Mouse (Mus musculus) urinary bladder, adult 18-20 months (tissue): Measurements from ENCODE around the gene Spsb2.

Experiments
- DNase-seq, 2 experiments: peaks; one replicate each; pipeline ENCODE4 v3.0.0; 2022; ENCODE audit warnings: low spot score in 2 of 2, mixed read lengths in 2 of 2

Spsb2 gene

GRCm38 (mm10) chr6:124808358-124809012, at the start of gene Spsb2:
Spsb2 (plus strand) TSS chr6:124808661.
- peak; percentile 72 to 76 for DNase-seq

DNA sequence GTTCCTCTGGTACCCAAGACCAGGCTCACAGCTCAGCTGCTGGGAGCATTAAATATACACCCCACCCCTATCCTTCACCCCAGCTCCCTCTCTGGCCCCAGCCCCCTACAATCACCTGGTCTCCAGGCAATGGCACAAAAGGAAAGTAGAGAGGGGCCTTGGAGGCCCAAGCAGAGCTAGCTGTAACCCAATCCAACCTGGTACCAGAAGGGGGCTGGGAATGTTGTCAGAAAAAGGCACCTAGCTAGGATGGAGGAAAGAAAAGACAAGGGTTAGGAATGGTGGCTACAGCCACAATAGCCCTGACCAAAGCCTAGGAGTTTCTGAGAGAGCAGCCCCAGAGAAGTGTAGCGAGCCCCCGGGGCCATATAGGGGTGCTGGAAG, 49.6 kb upstream of the Spsb2 start:
- no peak for DNase-seq

- DNase-seq, result peak; percentile 74 to 76
These were observed 49.2 kb upstream of the Spsb2 start for GRCm38 (mm10) chr6:124759259-124759658.

GRCm38 (mm10) chr6:124765951-124766350, 42.5 kb upstream of the Spsb2 start:
- DNase-seq, result no peak

- DNase-seq, result no peak
These were observed 40.9 kb upstream of the Spsb2 start for GRCm38 (mm10) chr6:124767536-124767919.

DNA sequence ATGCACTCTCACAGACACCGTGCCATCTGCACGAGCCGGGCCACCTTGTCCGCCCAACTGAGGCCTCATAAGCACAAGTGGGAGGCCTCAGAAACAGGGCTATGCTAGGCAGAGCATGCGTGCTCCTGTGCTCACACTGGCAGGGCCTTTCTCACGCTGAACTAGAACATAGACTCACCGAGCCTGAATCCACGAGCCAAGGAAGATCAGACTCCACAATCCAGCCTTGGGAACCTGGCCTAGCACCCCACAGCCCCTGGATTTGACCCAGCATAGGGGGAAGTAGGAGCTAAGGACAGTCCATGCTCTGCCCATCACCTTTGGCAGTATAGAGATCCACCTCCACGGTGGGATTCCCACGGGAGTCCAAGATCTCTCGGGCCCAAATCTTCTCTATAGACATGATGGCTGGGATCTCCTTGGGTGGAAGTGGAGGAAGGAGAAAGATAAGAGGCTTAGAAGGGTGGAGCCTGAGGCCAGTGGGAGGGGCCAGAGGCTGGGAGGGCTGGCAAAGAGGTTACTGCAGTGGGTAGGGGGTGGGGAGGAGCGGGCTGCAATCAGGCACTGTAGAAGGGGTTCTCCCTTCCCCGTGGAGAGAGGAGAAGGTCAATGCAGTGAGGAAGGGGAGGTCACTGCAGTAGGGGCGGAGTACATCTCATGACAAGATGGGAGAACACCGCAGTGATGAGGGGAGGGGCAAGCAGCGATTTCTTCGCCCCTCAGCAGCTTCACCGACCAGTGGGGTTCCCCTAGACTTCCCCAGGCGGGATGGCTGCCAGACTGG, 40.3 kb upstream of the Spsb2 start:
- no peak for DNase-seq

GRCm38 (mm10) chr6:124768704-124769044, 39.8 kb upstream of the Spsb2 start:
- DNase-seq, result no peak

GRCm38 (mm10) chr6:124769101-124769765, 39.2 kb upstream of the Spsb2 start, which contains the start of gene Eno2:
Eno2 (minus strand) TSS chr6:124769673.
- no peak for DNase-seq

GRCm38 (mm10) chr6:124770013-124770412, 38.4 kb upstream of the Spsb2 start:
- no peak for DNase-seq

DNA sequence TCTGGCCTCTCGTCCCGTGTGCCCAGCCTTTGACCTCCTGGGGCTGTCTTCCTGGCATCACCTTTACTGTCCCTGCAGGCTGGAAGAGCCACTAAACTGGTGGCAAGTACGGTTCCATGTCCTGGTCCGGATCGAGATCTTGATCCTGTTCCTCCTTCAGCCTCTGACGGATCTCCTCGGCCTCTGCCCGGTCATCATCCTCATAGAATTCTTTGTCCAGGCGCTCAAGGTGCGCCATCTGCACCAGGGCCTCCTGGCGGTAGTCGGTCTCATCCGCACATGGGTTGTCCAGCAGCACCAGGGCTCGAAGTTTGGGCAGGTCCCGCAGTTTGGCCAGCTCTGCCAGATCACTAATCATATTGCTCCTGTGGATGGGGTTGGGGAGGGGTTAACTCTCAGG, 38.0 kb upstream of the Spsb2 start:
- DNase-seq, result no peak

- no peak for DNase-seq
These were observed 29.1 kb upstream of the Spsb2 start, which contains the start of gene Lrrc23 for GRCm38 (mm10) chr6:124779222-124779983. Lrrc23 (minus strand) TSS chr6:124779727.

- DNase-seq, result no peak
These were observed 28.5 kb upstream of the Spsb2 start for GRCm38 (mm10) chr6:124779984-124780416.

DNA sequence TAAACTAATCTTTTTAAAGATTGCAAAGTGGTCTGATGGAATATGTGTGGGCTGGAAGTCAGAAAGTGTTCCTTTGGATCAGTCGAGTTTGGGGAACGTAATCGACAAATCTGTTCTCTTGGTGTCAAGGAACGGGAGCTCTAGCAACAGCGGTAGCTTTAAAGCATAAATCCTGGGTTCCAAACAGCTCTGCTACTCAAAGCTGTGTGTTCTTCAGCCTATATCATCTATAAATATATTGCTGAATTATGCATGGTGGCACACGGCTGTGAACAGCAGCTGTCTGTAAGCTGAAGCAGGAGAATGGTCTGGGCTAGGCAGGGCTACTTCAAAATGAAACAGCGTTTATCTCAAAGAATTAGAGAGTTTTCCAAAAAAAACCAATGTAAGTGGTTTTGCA, 27.5 kb upstream of the Spsb2 start:
- DNase-seq, result no peak

- DNase-seq, result no peak
These were observed 26.0 kb upstream of the Spsb2 start for GRCm38 (mm10) chr6:124782436-124782835.

DNA sequence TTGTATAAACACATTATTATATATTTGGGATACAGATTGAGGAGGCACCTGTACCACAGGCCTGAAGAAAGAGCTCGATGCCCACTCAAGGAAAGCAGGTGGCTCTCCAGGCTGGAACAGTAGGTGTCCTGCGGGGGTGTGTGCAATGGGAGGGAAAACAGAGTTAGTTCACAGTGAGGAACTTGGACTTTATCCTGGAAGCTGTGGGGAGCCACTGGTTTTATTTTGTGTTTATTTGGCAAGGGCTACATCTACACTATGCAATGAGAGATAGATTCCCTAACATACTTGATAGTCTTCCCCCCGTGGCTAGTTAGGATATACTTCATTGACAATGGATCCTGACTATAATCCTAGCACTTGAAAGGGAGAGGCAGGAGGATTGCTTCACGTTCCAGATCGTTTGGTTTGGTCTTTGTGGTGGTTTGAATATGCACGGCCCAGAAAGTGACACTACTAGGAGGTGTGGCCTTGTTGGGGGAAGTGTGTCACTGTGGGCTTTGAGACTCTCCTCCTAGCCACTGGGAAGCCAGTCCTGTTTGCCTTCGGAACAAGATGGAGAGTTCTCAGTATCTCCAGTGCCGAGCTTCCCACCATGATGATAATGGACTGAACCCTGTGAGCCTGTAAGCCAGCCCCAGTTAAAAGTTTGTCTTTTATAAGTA, 21.6 kb upstream of the Spsb2 start:
- no peak for DNase-seq

DNA sequence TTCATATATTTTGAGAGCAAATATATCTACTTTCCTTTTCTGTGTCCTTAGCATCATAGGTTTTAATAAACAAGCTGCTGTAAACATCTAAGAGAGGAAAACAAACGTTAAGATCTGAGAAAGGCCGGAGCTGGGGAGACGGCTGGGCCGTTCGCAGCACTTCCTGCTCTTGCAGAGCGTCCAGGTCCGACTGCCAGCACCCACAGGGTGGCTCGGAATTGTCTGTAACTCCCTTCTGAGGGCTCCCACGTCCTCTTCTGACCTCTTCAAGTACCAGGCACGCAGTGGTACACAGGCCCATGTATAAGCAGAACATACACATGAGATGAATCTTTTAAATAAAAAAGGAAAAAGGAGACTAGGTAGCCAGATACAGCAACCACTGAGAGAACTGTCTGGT, 20.7 kb upstream of the Spsb2 start:
- no peak for DNase-seq

DNA sequence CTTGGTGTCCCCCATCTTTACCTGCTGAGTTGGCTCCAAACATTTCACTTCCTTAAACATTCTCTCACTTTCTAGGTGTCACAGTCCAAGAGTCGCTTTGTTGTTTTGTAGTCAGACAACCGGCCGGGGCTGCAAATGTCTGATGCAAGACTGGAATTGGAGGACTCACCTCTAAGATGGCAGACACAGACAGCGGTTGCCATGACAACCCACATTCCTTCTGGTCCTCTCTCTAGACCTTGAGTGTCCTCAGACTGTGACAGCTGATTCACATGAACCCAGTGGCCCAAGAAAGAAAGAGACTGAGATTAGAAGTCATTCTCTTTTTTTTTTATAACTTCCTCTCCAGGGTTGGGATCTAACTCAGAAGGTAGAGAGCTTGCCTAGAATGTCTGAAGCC, 18.9 kb upstream of the Spsb2 start:
- DNase-seq, result no peak

GRCm38 (mm10) chr6:124790121-124790520, 18.3 kb upstream of the Spsb2 start:
- DNase-seq, result no peak

GRCm38 (mm10) chr6:124791911-124792310, 16.6 kb upstream of the Spsb2 start:
- DNase-seq, result no peak

DNA sequence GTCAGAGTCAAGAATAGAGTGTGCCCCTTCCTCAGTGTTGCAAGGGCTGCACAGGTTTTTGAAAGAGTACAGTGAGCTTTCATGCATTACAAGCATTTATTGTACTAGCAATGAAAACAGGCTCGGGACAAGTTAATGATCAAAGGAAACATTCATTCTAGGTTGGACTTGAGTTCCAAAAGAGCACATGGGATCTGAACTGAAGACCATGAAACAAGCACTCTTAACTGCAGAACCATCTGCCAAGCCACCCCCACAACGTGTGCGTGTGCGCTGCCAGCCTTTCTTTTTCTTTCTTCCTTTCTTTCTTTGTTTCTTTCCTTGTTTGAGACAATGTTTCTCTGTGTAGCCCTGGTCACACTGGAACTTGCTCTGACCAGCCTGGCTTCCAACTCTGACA, 12.7 kb upstream of the Spsb2 start:
- DNase-seq, result no peak

DNA sequence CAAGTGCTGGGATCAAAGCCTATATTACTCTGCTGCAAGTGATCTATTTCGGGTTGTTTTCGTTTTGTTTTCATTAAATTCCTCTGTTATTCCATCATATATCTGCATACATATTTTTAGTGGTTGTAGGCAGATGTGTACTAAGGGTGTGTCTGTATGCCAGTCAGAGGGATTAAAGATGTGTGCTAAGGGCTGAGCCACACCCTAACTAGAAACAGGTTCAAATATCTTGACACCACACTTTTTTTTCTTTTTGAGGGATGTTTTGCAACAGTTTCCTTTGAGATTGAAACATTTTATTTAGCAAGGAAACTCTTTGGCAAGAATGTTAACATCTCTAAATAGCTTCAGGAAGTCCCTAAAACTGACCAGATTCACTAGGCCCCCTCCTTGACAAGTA, 12.3 kb upstream of the Spsb2 start:
- no peak for DNase-seq
